25 mouse cellular contexts compared by ENCODE assay signal in the genomic region with DNA sequence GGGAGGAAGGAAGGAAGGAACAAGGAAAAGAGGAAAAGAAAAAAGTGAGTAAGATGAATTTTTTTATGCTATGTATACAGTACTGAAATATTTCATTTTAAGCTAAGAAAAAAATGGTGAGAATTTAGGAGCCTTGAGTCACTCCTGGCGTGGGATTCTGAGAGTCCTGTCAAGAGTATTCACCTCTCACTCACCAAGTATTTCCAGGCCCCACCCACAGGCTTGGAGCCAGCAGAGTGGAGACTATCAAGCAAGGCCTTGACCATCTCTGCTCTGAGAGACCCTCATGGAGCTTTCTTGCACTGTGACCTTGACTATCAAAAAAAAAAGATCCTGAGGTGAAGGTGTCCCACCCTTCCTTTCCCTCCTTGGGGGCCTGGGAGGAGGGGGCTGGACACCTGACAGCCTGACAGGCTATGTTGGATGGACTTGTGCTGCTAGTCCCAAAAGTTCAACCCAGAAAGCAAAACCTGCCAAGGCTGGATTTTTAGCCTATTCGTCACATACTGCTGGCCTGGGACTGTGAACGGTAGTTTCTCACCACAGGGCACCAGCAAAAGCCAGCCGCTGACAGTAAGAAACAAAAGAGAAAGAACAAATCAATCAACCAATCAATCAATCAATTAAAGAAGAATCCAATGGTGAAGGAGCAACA. TPM values are rescaled to one million over a fixed set of nuclear protein-coding genes. Genes with fewer than 3 reads are reported as not detected.
DNase-seq lines count a peak whose midpoint lies in the region; ATAC-seq and TF ChIP-seq lines count a peak whose summit lies in the region.
"Had no signal": no experiment of that assay in that cellular context is flagged by ENCODE, and none has a peak within 500 bp of the region (broad histone marks: within the 10 kb centered on the region; RNA-seq: fewer than 3 reads in every experiment).

No protein-coding gene starts in this region.

- H3K27me3 ChIP-seq in lung, postnatal 0 days (replicated peaks; ENCODE audit: insufficient read depth, low read length): no peaks in the 10 kb centered on the region
- H3K27me3 ChIP-seq: embryonic facial prominence, embryonic 13.5 days; heart, embryonic 15.5 days; hindbrain, embryonic 13.5 days; Patski had no signal

- TF ChIP-seq CTCF in lung, postnatal 0 days (IDR thresholded peaks at IDR 0.05): no peak

- H3K4me2 ChIP-seq in lung, postnatal 0 days (replicated peaks; ENCODE audit: low read depth, low read length): no peak overlapping the region
- H3K4me2 ChIP-seq: embryonic facial prominence, embryonic 13.5 days; heart, embryonic 11.5 days; heart, embryonic 15.5 days; hindbrain, embryonic 13.5 days had no signal

- H3K36me3 ChIP-seq in lung, postnatal 0 days (ENCODE audit: insufficient read depth, low read length): no peaks in the 10 kb centered on the region
- H3K36me3 ChIP-seq: embryonic facial prominence, embryonic 13.5 days; forebrain, embryonic 10.5 days; G1E; heart, embryonic 15.5 days; hindbrain, embryonic 13.5 days had no signal

- no peak for ATAC-seq in lung, postnatal 0 days
- ATAC-seq: CD4-positive, CD25-positive, alpha-beta regulatory T cell, adult 4 months; forebrain, embryonic 14.5 days; hindbrain, postnatal 0 days; Patski had no signal

- TF ChIP-seq EP300 in lung, postnatal 0 days (IDR thresholded peaks at IDR 0.05): no peak

- intact Hi-C loops in left cerebral cortex, postnatal 4 days (cut with DNase I): no loop called here

- H3K27ac ChIP-seq in lung, postnatal 0 days (ENCODE audit: low read length): no peak overlapping the region
- H3K27ac ChIP-seq in brown adipose tissue, adult 24 weeks (replicated peaks; ENCODE audit: low read depth, low read length): 0 out of 2 replicates have a peak overlapping the region, but pooled peaks have one; percentile 5
- H3K27ac ChIP-seq: embryonic facial prominence, embryonic 13.5 days; forebrain, embryonic 10.5 days; heart, adult 2 months; heart, embryonic 15.5 days; hindbrain, embryonic 13.5 days; hindbrain, postnatal 0 days had no signal

- peak; percentile 34 for DNase-seq in lung, postnatal 0 days (ENCODE audit: low spot score)
- no peak for DNase-seq in lung, postnatal 10 days
- peak; percentile 46 for DNase-seq in Muller cell, postnatal 12 days (ENCODE audit: inconsistent ontology term)
- DNase-seq in layer of hippocampus, adult 9-10 months (ENCODE audit: low spot score): no peak
- no peak for DNase-seq in left cerebral cortex, postnatal 4 days
- DNase-seq: adrenal gland, adult 8-10 months; adrenal gland, postnatal 36 days; B cell, adult 2 months; cerebellum, adult 11 months; cerebellum, adult 9-11 months; cerebellum, postnatal 36 days; heart, adult 2 months; heart, postnatal 14 days had no signal

- no peak overlapping the region for H3K4me3 ChIP-seq in lung, postnatal 0 days (ENCODE audit: low read depth, low read length)
- H3K4me3 ChIP-seq in brown adipose tissue, adult 24 weeks (ENCODE audit: insufficient read depth, low read depth, low read length): no peak overlapping the region
- H3K4me3 ChIP-seq: embryonic facial prominence, embryonic 13.5 days; forebrain, embryonic 10.5 days; heart, adult 2 months; heart, embryonic 15.5 days; hindbrain, embryonic 13.5 days had no signal

- no peaks in the 10 kb centered on the region for H3K9me3 ChIP-seq in lung, postnatal 0 days (ENCODE audit: low read length)
- H3K9me3 ChIP-seq: embryonic facial prominence, embryonic 13.5 days; heart, embryonic 15.5 days; hindbrain, embryonic 13.5 days had no signal

- H3K9ac ChIP-seq in lung, postnatal 0 days (replicated peaks; ENCODE audit: low read depth): no peak overlapping the region
- H3K9ac ChIP-seq: embryonic facial prominence, embryonic 13.5 days; heart, embryonic 15.5 days; hindbrain, embryonic 13.5 days had no signal

- 48% methylated on average over 4 of the region's 4 CpGs for WGBS in lung, postnatal 0 days

- no peaks in the 10 kb centered on the region; the same call in 1 of the 2 replicates for H3K4me1 ChIP-seq in lung, postnatal 0 days (ENCODE audit: insufficient read depth, low read depth, low read length)
- H3K4me1 ChIP-seq in brown adipose tissue, adult 24 weeks (ENCODE audit: control insufficient read depth, insufficient read depth, insufficient read length, low read length): no peaks in the 10 kb centered on the region; the same call in 1 of the 2 replicates
- H3K4me1 ChIP-seq: embryonic facial prominence, embryonic 13.5 days; forebrain, embryonic 10.5 days; hindbrain, embryonic 13.5 days had no signal

RNA-seq across cellular contexts. Expression of gene Pdia5, which starts 10.6 kb away (rescaled TPM):
- polyA plus RNA-seq in lung, postnatal 0 days (2015; fragmentation: Nextera tagmentation; extraction: Ambion mirVana): 47.4 and 49.4 TPM in 2 replicates
- 5.0 and 8.2 TPM in 2 replicates for polyA plus RNA-seq in brown adipose tissue, adult 24 weeks (2012; ENCODE audit: insufficient read depth, insufficient read length, missing spikeins)
- total RNA-seq in left cerebral cortex, postnatal 4 days (2021): 1 to 10 TPM; 6.6 to 7.4 TPM
- total RNA-seq: G1E had no signal
- polyA plus RNA-seq: CD4-positive, CD25-positive, alpha-beta regulatory T cell, adult 4 months; G1E had no signal

RNA-seq across cellular contexts. Expression of gene Sema5b, which starts 39.7 kb away (rescaled TPM):
- polyA plus RNA-seq in lung, postnatal 0 days (2015; fragmentation: Nextera tagmentation; extraction: Ambion mirVana): 0.60 and 0.92 TPM in 2 replicates
- polyA plus RNA-seq in brown adipose tissue, adult 24 weeks (2012; ENCODE audit: insufficient read depth, insufficient read length, missing spikeins): not detected in 2 replicates
- total RNA-seq in left cerebral cortex, postnatal 4 days (2021): 10 to 100 TPM; 29.9 to 30.5 TPM
- total RNA-seq: hematopoietic stem cell, adult 5-6 weeks had no signal
- polyA plus RNA-seq: CD4-positive, CD25-positive, alpha-beta regulatory T cell, adult 4 months; G1E had no signal

Comparison
In these comparisons a context has a peak if more than half of its experiments do, and no peak if none do; other contexts are left out.
1. DNase-seq: peak in lung, postnatal 0 days (single experiment) and Muller cell, postnatal 12 days (single experiment); none in lung, postnatal 10 days (single experiment), layer of hippocampus, adult 9-10 months (single experiment) and left cerebral cortex, postnatal 4 days (single experiment).